Mouse (Mus musculus): ENCODE measurements around the gene Tenm4.
A peak's percentile ranks its signal among the peaks of the same experiment; 100 is the strongest.

Gene Tenm4

DNA sequence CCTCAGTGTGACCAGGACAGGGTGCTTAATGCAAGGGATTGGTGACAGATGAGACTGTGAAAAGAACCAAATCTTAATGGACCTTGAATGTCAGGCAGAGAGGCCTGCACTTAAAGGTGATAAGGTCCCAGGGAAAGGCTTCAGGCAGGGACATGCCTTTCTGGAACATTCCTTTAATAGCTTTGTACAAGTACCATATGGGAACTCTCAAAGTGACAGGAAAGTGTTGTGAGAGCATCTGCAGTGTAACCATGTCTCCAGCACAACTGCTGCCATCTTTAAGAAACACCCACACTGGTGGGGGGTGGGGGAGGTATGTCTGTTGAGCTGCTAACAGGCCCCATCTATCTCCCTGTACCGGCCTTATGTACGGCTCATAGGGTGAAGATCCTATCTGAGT, 506.0 kb downstream of the Tenm4 start:
- no peak for DNase-seq (ENCODE audit: low spot score in 2 of 2)

DNA sequence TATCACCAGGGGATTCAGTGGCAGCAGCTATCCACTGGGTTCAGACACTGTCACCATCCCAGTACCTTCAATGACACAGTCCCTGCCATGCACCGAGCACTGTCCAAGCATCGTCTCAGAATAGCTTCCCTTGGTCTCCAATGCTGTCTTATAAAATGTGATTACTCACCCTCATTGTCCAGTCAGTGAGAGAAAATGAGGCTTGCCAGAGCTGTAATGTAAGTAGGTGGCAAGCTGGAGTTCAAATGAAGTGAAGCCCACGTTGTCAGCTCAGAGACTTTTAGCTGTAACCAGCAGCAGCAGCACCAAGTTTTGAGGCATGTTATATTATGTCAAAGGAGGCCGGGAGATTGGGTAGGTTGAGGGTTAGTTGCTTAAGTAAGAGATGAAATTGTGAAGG, 507.2 kb downstream of the Tenm4 start:
- no peak for DNase-seq (ENCODE audit: low spot score in 2 of 2)

DNA sequence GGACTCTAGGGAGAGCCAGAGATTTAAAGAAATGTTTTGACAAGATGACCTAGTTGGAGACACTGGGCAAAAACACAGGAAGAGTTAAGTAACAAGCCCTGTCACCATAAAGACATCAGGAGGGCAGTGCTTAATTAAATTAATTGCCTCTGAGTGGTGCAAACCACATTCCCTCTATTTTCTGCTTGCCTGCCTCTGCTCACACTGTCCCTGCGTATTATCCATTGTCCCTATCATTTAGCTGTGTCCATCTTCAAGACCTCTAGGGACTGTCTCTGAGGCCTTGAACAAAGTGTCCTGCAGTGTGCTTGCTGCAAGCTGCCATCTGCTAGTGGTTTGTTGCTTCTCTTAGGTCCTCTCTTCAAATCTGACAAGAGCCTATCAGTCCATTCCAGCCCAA, 508.7 kb downstream of the Tenm4 start:
- no peak for DNase-seq (ENCODE audit: low spot score in 2 of 2)

DNA sequence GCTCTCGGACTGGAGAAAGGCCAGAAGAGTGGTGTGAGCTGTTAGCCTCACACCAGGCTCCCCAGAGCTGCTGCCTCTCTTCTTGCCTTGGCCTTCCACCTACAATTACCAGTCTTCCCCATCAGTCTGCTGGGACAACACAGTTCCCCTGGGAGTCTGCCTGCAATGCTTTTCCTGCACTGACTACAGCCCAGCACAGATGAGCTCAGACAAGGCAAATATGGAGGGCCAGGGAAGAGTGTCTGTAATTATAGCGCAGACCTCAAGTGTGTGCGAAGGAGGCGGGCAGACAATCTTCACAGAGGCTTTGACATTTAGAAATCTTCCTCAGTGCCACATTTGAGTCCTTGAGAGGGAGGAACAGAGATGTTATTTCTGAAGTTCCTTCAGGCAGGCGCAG, 509.4 kb downstream of the Tenm4 start:
- DNase-seq (ENCODE audit: low spot score in 2 of 2), result no peak

DNA sequence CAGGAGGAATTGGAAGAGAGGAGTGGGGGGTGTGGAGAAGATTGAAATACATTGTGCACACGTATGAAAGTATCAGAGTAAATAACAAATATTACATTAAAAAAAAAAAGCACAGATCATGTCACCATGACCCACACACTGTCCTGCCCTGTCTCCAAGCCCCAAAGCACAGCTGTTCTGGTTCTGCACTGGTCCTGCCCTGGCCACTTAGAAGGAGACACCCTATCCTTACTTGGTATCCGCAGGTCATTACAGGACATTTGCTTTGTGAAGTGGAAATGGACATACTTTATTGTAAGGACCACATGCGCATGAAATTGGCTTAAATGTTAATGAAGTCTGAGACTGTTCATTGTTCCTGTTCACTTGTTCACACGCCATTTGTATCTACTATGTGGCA, 510.8 kb downstream of the Tenm4 start:
- DNase-seq (ENCODE audit: low spot score in 2 of 2), result no peak

DNA sequence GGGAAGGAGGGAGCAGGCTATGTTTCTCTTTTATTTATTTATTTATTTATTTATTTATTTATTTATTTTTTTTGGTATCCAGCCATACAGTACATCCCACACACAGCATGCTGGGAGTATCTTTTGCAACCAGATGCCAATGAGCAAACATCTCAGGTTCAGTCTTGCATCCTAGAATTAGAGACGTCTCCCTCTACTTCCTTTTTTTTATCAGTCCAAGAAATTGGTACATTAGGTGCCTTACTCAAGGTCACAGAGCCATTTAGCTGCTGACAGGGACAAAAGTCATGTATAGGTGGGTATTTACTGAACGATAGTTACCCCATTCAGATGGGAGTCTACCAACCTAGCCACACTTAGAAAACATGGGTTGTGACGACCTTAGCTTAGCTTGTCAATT, 517.1 kb downstream of the Tenm4 start:
- no peak for DNase-seq (ENCODE audit: low spot score in 2 of 2)

DNA sequence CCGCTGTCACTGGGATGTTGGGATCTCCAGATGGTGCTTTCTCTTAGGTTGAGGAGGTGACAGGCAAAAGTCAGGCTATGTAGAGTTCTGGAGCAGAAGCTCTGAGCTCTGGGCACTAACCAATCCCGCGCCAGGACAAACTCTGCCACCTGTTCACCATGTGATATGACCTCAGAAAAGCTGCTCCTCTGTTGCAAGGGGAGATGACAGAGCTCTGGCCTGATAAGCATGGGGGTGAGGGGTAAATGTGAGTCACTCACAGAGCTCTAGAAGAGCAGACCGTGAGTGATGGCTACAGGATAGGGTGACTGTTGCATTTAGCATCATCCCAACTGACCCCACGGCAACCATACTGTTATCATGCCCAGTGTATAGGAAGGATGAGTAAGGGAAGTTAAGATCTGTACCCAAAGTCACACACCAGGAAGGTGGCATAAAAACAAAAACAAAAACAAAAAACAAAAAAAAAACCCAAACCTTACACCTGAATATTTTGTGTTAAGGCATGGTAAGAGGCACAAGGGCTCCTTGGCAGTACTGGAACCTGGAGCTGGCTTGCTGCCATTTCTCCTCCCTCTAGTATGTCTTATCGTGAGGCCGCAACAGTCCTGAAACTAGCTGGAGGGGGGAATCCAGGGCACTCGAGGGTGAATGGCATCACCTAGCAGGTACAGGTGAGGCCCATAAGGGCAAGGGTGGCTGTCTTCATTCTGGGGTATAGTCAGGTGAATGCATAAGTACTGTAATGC, 530.2 kb downstream of the Tenm4 start:
- DNase-seq (ENCODE audit: low spot score in 2 of 2), result peak in 1 of 2 experiments; percentile 10

DNA sequence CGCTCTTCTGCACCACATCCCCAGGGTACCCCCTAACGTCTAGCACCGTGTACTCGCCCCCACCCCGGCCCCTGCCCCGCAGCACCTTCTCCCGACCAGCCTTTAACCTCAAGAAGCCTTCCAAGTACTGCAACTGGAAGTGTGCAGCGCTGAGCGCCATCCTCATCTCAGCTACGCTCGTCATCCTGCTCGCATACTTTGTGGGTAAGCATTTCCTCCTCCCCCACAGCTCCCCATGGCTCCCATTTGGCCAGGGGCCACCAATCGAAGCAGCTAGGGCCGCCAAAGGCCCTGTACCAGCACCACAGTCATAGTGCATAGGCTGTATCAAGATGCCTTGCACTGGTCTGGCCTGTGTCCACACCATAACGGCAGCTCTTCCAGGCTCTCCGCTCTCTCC, 532.9 kb downstream of the Tenm4 start:
- DNase-seq (ENCODE audit: low spot score in 2 of 2), result no peak

DNA sequence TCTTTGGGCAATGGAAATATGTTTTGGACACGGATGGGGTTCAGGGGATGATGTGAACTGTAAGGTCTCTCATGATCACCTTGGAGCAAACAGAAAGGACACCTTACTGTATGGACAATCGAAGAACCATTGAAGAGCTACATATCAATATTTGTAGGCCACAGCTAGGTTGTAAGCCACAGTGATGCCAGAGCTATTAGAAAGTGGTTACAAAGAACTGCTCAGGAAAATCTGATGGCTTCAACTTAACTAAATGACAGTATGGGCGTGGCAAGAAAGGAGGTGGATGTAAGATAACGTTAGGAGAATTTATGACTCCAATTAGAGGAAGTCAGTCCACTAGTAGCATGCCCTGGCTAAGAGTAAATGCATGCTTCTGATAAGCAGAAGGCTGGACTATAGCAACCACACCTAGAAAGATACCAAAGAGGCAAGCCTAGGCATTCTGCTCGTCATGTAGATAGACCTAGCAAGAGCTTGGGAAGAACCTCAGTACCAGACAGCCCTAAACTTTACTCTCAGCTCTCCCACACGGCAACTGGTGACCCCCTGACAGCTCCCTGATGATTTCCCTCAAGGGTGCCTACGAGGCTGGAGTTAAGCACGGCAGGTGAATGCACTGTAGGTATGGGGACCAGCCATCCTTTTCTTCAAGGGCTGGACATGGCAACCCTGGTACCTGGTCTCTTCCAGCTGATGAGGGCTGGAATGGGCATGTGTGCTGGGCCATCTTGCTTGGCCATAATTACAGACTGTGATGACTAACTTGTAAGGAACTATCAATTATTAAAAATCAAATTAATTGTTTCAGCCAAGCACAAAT, 534.5 kb downstream of the Tenm4 start:
- peak in 1 of 2 experiments; percentile 26 for DNase-seq (ENCODE audit: low spot score in 2 of 2)

DNA sequence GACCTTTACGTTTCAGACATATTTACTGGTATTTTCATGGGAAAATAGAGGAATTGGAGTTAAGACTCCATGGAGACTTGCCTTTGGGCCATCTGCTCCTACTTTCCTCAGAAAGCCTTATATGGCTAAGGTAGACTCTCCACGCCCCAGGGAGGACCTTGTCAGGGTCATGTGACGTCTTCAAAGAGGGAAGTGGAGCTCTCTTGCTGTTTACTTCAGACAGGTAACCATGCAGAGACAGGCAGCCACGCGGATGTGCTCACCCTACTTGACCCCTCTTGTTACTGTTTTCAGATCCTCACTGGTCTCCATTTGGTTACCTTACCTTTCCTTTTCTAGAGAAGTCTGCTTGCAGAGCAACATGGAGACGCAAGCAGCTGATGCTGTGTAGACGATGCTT, 535.5 kb downstream of the Tenm4 start:
- peak; percentile 40 to 51 for DNase-seq (ENCODE audit: low spot score in 2 of 2)

DNA sequence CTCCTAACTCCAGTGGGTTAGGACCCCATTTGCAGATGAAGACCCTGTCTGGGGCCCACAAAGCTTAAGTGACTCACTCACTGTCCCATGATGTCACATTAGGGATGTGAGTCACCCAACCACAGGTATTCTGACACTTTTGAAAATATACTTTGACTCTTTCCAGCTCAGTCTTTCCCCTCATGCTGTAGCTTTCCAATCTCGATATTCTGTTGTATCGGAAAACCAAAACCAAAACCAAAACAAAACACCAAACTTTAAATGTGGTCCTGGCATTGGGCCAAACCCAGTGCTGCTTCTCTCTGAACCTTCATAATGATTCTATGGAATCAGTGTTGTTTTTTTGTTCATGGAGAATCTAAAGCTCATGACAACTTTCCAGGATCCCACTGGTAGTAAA, 536.1 kb downstream of the Tenm4 start:
- no peak for DNase-seq (ENCODE audit: low spot score in 2 of 2)

DNA sequence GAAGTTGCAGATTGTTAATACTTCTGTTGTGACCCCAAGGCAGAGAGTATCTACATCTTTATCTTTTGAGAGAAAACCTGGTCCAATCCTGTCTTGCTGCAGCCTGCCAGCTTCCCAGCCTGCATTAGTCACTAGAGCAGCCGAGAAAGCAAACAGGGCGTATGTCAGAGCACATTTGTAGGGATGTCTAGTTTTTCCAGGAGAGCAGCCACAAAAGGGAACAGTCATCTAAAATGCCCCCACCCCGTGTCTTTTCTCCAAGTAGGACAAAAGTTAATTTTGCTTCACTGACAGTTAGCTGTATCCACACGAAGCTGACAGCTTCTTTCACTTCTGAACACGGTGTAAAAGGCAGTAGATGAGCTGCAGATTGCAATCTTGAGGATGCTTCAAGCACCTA, 537.0 kb downstream of the Tenm4 start:
- DNase-seq (ENCODE audit: low spot score in 2 of 2), result no peak

DNA sequence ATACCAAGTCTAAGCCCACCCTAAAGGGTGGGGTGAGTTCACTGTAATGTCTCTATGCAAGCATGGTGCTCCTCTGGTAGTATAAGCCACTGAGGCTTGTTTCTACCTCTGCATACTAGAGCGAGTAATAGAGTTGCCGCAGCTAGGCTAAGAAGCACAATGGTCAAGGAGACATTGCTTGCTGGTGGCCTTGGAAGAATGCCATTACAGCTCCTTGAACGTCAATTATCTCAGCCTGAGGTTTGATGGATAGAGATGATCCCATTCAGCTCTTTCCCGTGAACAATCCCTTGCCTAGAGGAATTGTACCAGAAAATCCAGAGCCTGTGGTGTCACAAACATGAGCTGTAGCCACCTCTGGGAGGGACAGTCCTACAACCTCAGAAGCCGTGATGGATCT, 537.5 kb downstream of the Tenm4 start:
- DNase-seq (ENCODE audit: low spot score in 2 of 2), result no peak

DNA sequence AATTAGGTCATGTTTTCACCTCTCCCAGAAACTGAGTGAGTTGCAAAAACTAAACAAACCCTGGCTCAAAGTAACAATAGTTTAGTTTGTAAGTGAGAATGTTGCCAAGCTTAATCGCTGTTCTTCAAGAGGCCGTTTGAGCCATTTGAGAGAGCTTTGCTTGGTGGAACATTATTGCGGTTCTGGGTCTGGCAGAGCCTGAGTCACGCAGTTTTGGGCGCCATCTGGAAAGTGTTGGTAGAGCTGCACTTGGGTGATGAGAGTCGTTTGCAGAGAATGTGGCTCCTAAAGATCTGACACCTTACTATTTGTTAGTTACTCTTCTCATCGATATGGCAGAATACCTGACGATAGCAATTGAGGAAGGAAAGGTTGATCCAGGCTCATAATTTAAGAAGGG, 537.9 kb downstream of the Tenm4 start:
- DNase-seq (ENCODE audit: low spot score in 2 of 2), result no peak

DNA sequence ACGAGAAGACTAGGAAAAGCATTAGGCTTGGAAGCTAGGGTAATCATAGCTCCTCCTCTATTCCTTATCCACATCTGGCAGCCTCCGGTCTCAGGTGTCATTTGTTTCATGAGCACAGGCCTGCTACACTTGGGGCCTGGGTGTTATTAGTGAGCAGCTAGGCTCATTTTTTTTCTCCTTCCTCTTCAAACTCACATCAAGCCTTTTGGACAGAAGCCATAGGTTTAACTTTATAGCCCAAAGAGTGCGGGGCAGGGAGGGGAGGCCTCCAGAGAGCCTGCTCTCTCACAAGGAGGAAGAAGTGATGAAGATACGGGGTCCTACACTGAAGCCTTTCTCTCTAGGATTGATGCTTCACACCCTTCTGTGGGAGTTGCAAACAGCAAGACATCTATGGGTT, 538.8 kb downstream of the Tenm4 start:
- no peak for DNase-seq (ENCODE audit: low spot score in 2 of 2)

DNA sequence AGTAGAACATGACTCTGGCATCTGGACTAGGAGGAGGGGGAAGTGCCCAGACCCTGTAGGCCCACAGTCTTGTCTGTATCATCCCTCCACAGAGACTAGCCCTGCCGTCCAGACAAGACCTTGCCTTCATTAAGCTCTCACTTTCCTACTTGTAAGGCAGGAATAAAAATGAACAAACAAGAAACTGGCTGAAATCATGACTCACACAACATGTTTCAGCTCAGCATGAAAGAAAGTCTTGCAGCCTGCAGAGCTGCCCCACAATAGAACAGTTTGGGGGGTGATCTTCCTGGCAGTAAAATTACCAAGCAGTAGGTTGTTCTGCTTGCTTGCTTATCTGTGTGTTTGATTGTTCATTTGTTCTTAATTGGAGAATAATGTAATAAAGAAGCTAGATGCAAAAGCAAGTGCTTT, 539.6 kb downstream of the Tenm4 start:
- DNase-seq (ENCODE audit: low spot score in 2 of 2), result no peak

DNA sequence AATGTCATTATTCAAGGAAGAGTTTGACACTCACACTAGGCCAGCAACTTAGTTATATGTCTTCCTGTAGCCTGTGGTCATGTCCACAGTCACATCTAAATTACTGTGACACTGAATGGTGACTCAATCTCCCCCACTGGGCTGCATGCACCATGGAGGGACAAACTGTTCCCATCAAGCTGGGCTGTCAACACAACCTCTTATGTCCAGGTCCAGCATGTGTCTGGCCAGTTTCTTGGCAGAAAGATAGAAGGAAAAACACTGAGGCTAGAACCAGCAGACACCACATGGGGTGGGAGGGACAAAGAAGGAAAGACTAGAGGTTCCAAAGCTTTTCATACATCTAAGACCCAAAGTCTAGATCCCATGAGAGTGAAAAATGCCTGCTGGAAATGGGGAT, 541.8 kb downstream of the Tenm4 start:
- no peak for DNase-seq (ENCODE audit: low spot score in 2 of 2)

DNA sequence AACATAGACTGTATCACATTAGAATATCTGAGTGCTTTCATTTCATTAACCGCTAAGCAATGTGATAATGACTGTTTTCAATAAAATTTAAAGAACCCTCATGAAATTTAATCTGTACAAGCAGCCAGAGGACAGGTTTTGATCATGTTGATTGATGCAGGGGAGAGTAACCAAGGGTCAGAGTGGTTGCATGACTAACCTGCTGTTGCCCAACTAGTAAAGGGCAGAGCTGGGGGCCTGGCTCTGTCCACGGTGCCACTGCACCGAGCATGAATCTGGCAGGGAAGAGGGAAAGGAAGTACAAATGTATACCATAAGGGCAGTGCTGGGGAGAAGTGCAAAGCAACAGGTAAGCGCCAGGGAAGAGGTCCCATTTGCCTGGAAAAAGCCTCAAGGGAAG, 545.9 kb downstream of the Tenm4 start:
- no peak for DNase-seq (ENCODE audit: low spot score in 2 of 2)

DNA sequence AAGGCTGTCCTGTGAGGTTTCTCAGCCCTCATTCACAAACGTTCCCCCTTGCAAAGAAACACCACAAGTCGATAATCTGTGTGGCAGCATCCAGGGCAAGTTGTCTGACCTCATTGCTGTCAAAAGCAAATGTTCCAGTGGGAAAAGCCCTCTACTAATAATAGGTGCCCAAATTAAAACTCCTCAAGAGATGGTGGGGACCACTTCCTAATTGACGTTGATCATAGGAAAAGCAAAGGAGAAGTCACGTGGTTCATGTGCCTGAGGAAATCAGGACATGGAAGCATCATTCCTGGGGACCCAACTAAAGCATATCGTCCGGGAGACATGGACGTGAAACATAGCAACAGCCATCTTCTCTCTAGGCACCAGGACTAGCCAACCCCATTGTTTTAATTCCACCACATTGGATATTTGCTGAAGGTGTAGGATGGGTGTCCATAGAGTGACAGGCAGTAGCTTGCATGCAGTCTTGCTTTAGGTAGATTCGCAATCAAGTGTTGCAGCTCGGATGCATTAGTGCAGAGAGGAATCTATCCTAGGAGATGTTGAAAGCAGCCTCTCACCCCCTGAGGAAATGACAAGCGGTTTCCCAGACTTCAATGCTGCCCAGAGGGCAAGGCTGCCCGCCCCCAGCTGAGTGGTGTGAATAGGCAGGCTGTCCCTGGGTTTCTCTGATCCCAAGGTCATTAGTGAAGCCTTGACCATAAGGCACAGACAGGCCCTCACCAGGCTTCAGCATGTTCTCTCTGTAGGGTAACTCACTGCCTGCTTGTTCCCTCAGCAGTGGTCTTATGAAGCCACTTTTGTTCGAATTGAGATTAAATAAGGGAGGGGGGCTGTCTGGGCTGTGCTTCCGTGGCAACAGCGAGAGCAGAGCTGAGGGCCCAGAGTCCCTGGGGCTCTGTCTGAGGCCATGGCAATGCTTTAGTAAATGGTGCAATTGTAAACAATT, 547.4 kb downstream of the Tenm4 start:
- DNase-seq (ENCODE audit: low spot score in 2 of 2), result no peak

DNA sequence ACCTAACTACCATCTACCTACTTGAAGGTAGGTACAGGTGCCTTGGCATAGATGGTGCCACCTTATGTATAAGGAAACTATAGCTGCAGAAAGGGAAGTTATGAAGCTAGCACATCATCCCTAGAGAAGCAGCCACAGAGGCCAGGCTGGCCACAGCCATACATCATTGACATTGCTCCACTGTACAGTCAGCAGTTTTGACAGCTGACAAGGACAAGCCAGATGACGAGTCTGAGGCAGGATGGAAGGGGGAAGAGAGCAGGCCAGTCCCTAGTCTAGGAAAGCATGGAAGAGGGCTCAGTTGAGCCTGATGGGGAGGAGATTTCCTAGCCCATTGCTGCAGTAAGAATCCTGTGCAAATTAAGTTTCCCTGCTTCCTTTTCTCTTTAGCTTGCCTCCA, 548.9 kb downstream of the Tenm4 start:
- no peak for DNase-seq (ENCODE audit: low spot score in 2 of 2)

DNA sequence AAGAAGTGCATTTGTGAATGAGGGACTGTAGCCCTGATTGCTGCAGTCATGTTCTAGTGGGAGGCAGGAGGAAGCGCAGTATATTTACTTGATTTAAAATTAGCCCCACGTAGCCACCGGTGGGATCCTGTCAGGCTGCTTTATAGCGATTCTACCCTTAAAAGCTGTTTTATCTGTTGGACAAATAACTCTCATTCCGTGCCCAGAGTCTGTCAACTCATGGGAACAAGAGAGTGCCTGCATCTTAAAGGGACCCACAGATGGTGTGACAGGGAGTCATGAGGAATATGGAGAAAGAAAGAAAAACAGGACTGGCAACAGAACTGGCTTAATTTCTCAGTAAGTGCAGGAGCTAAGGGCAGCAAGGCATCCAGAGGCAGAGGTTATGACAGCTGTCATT, 549.4 kb downstream of the Tenm4 start:
- DNase-seq (ENCODE audit: low spot score in 2 of 2), result no peak

DNA sequence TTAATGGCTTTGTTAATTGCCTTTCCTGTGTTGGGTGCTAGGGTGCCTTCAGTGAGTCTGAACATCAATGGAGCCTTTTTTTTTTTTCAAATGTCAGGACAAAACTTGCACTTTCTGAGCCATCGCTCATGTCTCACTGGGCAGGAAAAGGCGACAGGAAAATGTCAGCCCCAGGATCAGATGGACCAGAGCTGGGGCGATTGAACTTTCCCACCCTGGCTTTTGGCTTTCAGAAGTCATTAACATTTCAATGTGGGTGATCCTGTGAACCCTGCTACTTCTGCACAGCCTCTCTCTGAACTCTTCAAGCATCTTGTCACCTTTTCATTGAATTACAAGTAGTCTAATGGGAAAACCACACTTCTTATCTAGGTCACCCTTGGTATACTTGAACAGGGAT, 551.8 kb downstream of the Tenm4 start:
- no peak for DNase-seq (ENCODE audit: low spot score in 2 of 2)
